Mouse (Mus musculus): ENCODE data around the gene Mrrf. TPM values are rescaled to one million over a fixed set of nuclear protein-coding genes. Genes with fewer than 3 reads are reported as not detected.
"Not testable (repeated sequence)": the region's sequence is repeated elsewhere in the genome, so short reads cannot be mapped to it uniquely, and the experiment has no call there.

Gene Mrrf
- polyA plus RNA-seq, 1 experiment from 2014 or later: 39.9 TPM

- H3K9ac ChIP-seq (ENCODE audit: low read length): no peak overlapping the region
- no peak for DNase-seq (ENCODE audit: low spot score)
- H3K27me3 ChIP-seq (replicated peaks; ENCODE audit: control insufficient read depth, insufficient read depth, low read length): peaks cover 20% of the 10 kb centered on the region
- WGBS: 82% methylated on average over 3 of the region's 3 CpGs
- H3K36me3 ChIP-seq (ENCODE audit: control insufficient read depth, insufficient read depth, low read length): peaks cover 23% of the 10 kb centered on the region
- H3K4me3 ChIP-seq (ENCODE audit: low read depth, low read length): no peak overlapping the region
- no peak for ATAC-seq
- H3K27ac ChIP-seq (ENCODE audit: low read depth, low read length): no peak overlapping the region
- no peaks in the 10 kb centered on the region for H3K9me3 ChIP-seq (replicated peaks; ENCODE audit: control insufficient read depth, low read length)
- no peak overlapping the region for H3K4me2 ChIP-seq (ENCODE audit: low read length)
- no peaks in the 10 kb centered on the region for H3K4me1 ChIP-seq (ENCODE audit: control insufficient read depth, insufficient read depth, low read length)
Measured at GRCm38 (mm10) chr2:36112632-36113031, 23.6 kb upstream of the Mrrf start.

GRCm38 (mm10) chr2:36126795-36127429 lies 9.3 kb upstream of the Mrrf start:
- ATAC-seq (no peak), DNase-seq (ENCODE audit: low spot score) (no peak)
- Histone ChIP-seq H3K9me3 (replicated peaks; ENCODE audit: control insufficient read depth, low read length) (no peaks in the 10 kb centered on the region), H3K4me3 (ENCODE audit: low read depth, low read length) (no peak overlapping the region), H3K27ac (ENCODE audit: low read depth, low read length) (no peak overlapping the region), H3K4me2 (ENCODE audit: low read length) (no peak overlapping the region), H3K4me1 (ENCODE audit: control insufficient read depth, insufficient read depth, low read length) (no peaks in the 10 kb centered on the region), H3K27me3 (replicated peaks; ENCODE audit: control insufficient read depth, insufficient read depth, low read length) (no peaks in the 10 kb centered on the region), H3K36me3 (ENCODE audit: control insufficient read depth, insufficient read depth, low read length) (peaks cover 81% of the 10 kb centered on the region), H3K9ac (ENCODE audit: low read length) (no peak overlapping the region)
- WGBS: 95% methylated on average over 9 of the region's 9 CpGs

DNA sequence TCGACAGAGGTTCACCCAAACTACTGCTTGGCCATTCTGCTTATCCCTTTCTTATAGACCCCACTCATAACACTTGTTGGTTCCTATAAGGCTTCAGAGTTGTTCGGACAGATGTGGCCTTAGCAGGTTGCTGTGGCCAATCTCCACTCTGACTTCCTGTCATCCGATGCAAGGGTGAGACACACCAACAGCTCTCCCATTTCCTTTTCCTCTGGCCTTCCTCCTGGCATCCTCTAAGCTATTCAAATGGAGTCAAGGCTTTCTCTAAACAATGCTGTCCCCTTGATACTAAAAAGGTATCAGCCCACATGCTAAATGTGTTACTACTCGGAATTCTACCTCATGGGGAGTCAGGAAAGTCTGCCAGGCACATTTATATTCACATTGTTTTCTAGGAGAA lies 8.2 kb upstream of the Mrrf start:
- DNase-seq (ENCODE audit: low spot score) (no peak), ATAC-seq (no peak)
- no peaks in the 10 kb centered on the region for H3K9me3 ChIP-seq (replicated peaks; ENCODE audit: control insufficient read depth, low read length)
- no peak overlapping the region for H3K4me2 ChIP-seq (ENCODE audit: low read length)
- no peaks in the 10 kb centered on the region for H3K27me3 ChIP-seq (replicated peaks; ENCODE audit: control insufficient read depth, insufficient read depth, low read length)
- no peak overlapping the region for H3K27ac ChIP-seq (ENCODE audit: low read depth, low read length)
- no peak overlapping the region for H3K4me3 ChIP-seq (ENCODE audit: low read depth, low read length)
- peaks cover 81% of the 10 kb centered on the region for H3K36me3 ChIP-seq (ENCODE audit: control insufficient read depth, insufficient read depth, low read length)
- 85% methylated on average over 4 of the region's 4 CpGs for WGBS
- H3K4me1 ChIP-seq (ENCODE audit: control insufficient read depth, insufficient read depth, low read length): no peaks in the 10 kb centered on the region
- H3K9ac ChIP-seq (ENCODE audit: low read length): no peak overlapping the region

- Histone ChIP-seq H3K36me3 (ENCODE audit: control insufficient read depth, insufficient read depth, low read length) (peaks cover 82% of the 10 kb centered on the region), H3K27ac (ENCODE audit: low read depth, low read length) (no peak overlapping the region), H3K9me3 (replicated peaks; ENCODE audit: control insufficient read depth, low read length) (no peaks in the 10 kb centered on the region)
Measured at GRCm38 (mm10) chr2:36129051-36129450, 7.1 kb upstream of the Mrrf start.

GRCm38 (mm10) chr2:36135887-36136286 lies 302 bp upstream of the Mrrf start:
- peak overlapping the region; percentile 59 for H3K4me2 ChIP-seq (ENCODE audit: low read length)
- no peaks in the 10 kb centered on the region for H3K27me3 ChIP-seq (replicated peaks; ENCODE audit: control insufficient read depth, insufficient read depth, low read length)
- H3K36me3 ChIP-seq (ENCODE audit: control insufficient read depth, insufficient read depth, low read length): peaks cover 34% of the 10 kb centered on the region
- WGBS: under 1% methylated on average over 4 of the region's 4 CpGs
- peak overlapping the region; percentile 71; the same call in 1 of the 2 replicates for H3K27ac ChIP-seq (ENCODE audit: low read depth, low read length)
- ATAC-seq: 0 out of 2 replicates have a peak, but pooled peaks have one; percentile 0
- H3K4me1 ChIP-seq (ENCODE audit: control insufficient read depth, insufficient read depth, low read length): peaks cover 13% of the 10 kb centered on the region
- H3K9me3 ChIP-seq (replicated peaks; ENCODE audit: control insufficient read depth, low read length): no peaks in the 10 kb centered on the region
- H3K4me3 ChIP-seq (ENCODE audit: low read depth, low read length): peak overlapping the region; percentile 80
- H3K9ac ChIP-seq (ENCODE audit: low read length): peak overlapping the region; percentile 85
- DNase-seq (ENCODE audit: low spot score): no peak

More at GRCm38 (mm10) chr2:36129051-36129450, 7.1 kb upstream of the Mrrf start:
- H3K4me1 ChIP-seq (ENCODE audit: control insufficient read depth, insufficient read depth, low read length): no peaks in the 10 kb centered on the region
- no peak overlapping the region for H3K9ac ChIP-seq (ENCODE audit: low read length)
- ATAC-seq: no peak
- no peaks in the 10 kb centered on the region for H3K27me3 ChIP-seq (replicated peaks; ENCODE audit: control insufficient read depth, insufficient read depth, low read length)
- no peak overlapping the region for H3K4me3 ChIP-seq (ENCODE audit: low read depth, low read length)
- no peak for DNase-seq (ENCODE audit: low spot score)
- H3K4me2 ChIP-seq (ENCODE audit: low read length): no peak overlapping the region
- WGBS: 75% methylated on average over 3 of the region's 3 CpGs

GRCm38 (mm10) chr2:36139096-36139495 lies 2.9 kb downstream of the Mrrf start:
- Histone ChIP-seq H3K9me3 (replicated peaks; ENCODE audit: control insufficient read depth, low read length) (no peaks in the 10 kb centered on the region), H3K4me2 (ENCODE audit: low read length) (no peak overlapping the region), H3K4me1 (ENCODE audit: control insufficient read depth, insufficient read depth, low read length) (peaks cover 13% of the 10 kb centered on the region), H3K27me3 (replicated peaks; ENCODE audit: control insufficient read depth, insufficient read depth, low read length) (no peaks in the 10 kb centered on the region), H3K4me3 (ENCODE audit: low read depth, low read length) (no peak overlapping the region), H3K36me3 (ENCODE audit: control insufficient read depth, insufficient read depth, low read length) (peaks cover 16% of the 10 kb centered on the region; the same call in 1 of the 2 replicates), H3K9ac (ENCODE audit: low read length) (no peak overlapping the region), H3K27ac (ENCODE audit: low read depth, low read length) (no peak overlapping the region)
- no peak for DNase-seq (ENCODE audit: low spot score)
- no peak for ATAC-seq
- 84% methylated on average over 2 of the region's 2 CpGs for WGBS

DNA sequence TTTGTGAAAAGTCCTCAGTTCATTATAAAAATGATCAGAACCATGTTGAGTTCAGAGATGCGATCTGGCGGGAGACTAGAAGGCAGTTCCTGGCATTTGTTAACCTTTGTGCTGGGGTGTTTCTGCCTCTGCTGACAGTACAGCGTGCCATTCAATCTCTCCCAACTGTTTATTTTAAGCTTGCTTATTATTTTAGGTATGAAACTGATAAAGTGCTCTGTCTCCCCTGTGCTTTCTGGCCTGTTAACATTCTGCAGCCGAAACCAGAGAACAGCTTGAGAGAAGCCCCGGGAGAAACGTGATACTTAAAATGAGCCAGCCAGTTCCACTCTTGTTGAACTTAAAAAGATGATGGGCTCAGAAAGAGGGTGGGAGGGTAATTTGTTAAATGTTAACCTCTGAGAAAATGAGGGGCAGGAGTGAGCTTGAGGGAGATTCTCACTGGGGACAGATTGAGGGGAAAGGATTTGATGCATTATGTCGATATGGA lies 12.7 kb downstream of the Mrrf start:
- 94% methylated on average over 7 of the region's 7 CpGs for WGBS
- H3K9me3 ChIP-seq (replicated peaks; ENCODE audit: control insufficient read depth, low read length): no peaks in the 10 kb centered on the region
- H3K4me1 ChIP-seq (ENCODE audit: control insufficient read depth, insufficient read depth, low read length): no peaks in the 10 kb centered on the region
- no peak overlapping the region for H3K27ac ChIP-seq (ENCODE audit: low read depth, low read length)
- H3K9ac ChIP-seq (ENCODE audit: low read length): no peak overlapping the region
- no peak overlapping the region for H3K4me2 ChIP-seq (ENCODE audit: low read length)
- peaks cover 22% of the 10 kb centered on the region for H3K36me3 ChIP-seq (ENCODE audit: control insufficient read depth, insufficient read depth, low read length)
- no peaks in the 10 kb centered on the region for H3K27me3 ChIP-seq (replicated peaks; ENCODE audit: control insufficient read depth, insufficient read depth, low read length)
- no peak overlapping the region for H3K4me3 ChIP-seq (ENCODE audit: low read depth, low read length)
- DNase-seq (ENCODE audit: low spot score) (no peak), ATAC-seq (no peak)

- not testable (repeated sequence) for H3K27me3 ChIP-seq (replicated peaks; ENCODE audit: control insufficient read depth, insufficient read depth, low read length); H3K4me3 ChIP-seq (ENCODE audit: low read depth, low read length); H3K9ac ChIP-seq (ENCODE audit: low read length); ATAC-seq; H3K4me1 ChIP-seq (ENCODE audit: control insufficient read depth, insufficient read depth, low read length); DNase-seq (ENCODE audit: low spot score); H3K9me3 ChIP-seq (replicated peaks; ENCODE audit: control insufficient read depth, low read length); H3K27ac ChIP-seq (ENCODE audit: low read depth, low read length); H3K4me2 ChIP-seq (ENCODE audit: low read length)
- peaks cover 38% of the 10 kb centered on the region for H3K36me3 ChIP-seq (ENCODE audit: control insufficient read depth, insufficient read depth, low read length)
- 95% methylated on average over 4 of the region's 4 CpGs for WGBS
Measured at GRCm38 (mm10) chr2:36152401-36152800, 16.2 kb downstream of the Mrrf start.

DNA sequence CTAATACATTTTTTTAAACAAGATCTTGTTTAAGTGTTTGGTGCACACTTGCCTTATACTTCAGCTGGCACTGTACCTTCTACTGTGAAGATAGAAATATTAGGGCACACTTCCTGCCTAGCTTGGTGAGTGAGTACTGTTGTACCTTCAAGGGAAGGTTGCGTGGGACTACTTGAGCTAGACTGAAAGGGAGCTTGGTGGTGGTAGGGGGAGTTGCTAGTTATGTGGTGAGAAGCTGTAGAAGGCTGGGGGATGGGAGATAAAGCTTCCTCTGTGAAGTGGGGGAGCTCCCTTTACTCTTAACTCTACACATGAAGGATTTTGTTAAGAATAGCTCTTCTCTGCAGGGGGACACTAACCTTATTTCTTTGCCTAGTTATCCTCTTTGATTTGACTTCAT lies 21.3 kb downstream of the Mrrf start:
- Histone ChIP-seq H3K4me3 (ENCODE audit: low read depth, low read length) (no peak overlapping the region), H3K27ac (ENCODE audit: low read depth, low read length) (no peak overlapping the region), H3K27me3 (replicated peaks; ENCODE audit: control insufficient read depth, insufficient read depth, low read length) (no peaks in the 10 kb centered on the region), H3K36me3 (ENCODE audit: control insufficient read depth, insufficient read depth, low read length) (peaks cover 37% of the 10 kb centered on the region), H3K9ac (ENCODE audit: low read length) (no peak overlapping the region), H3K4me1 (ENCODE audit: control insufficient read depth, insufficient read depth, low read length) (no peaks in the 10 kb centered on the region), H3K4me2 (ENCODE audit: low read length) (no peak overlapping the region), H3K9me3 (replicated peaks; ENCODE audit: control insufficient read depth, low read length) (no peaks in the 10 kb centered on the region)
- DNase-seq (ENCODE audit: low spot score) (no peak), ATAC-seq (no peak)
- WGBS: 97% methylated on average over 1 of the region's 1 CpGs
